Mouse (Mus musculus): ENCODE data around the gene Nfs1. TPM values are rescaled to one million over a fixed set of nuclear protein-coding genes. Genes with fewer than 3 reads are reported as not detected.

The Nfs1 gene
- total and polyA plus RNA-seq, 3 experiments = 64.5 to 83.9 TPM; not detected in 1

DNA sequence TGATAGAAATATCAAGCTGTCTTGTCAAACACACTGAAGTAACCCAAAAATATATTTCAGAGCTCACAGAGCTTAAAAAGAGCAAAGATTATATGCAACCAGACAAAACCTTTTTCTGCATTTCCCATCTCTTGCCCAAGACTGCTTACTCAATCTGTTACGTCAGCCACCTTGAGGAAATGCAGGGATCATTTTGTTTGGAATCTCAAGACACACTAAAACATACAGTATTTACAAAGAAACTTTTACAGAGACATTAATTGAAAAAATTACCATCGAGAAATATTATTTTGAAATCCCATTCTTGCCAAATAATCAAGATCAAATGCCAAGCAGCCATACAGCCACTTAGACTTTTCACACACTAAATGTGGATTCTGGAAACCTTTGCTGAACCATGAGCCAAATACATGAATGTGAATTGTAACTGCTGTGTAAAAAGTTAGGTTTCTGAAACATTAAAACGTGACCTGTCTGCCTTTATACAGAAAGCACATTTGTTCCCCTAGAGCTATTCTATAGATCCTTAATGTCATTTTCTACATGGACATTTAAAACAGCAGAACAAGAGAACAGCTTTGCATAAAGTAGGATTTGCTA lies 3.4 kb upstream of the Nfs1 start:
- H3K79me2 ChIP-seq (ENCODE audit: control insufficient read depth, insufficient read depth, low read length, poor library complexity) = peaks cover 16% of the 10 kb centered on the region
- H3K4me3 ChIP-seq (ENCODE audit: control insufficient read depth in 1 of 2, insufficient read depth in 1 of 2, low read depth in 2 of 2, low read length in 2 of 2) = no peak overlapping the region
- no peak overlapping the region for H3K27ac ChIP-seq (ENCODE audit: control insufficient read depth, low read depth, low read length)
- H3K36me3 ChIP-seq (ENCODE audit: control insufficient read depth in 1 of 2, insufficient read depth in 2 of 2, low read length in 2 of 2) = peaks cover 27 to 43% of the 10 kb centered on the region in 2 experiments
- no peak for TF ChIP-seq MAZ (IDR thresholded peaks at IDR 0.05; ENCODE audit: low read depth, low read length)
- no peak for TF ChIP-seq TCF12 (IDR thresholded peaks at IDR 0.05; ENCODE audit: low read depth, low read length)
- no peak for TF ChIP-seq EP300 (IDR thresholded peaks at IDR 0.05; ENCODE audit: low read depth in 1 of 2, low read length in 2 of 2)
- TF ChIP-seq USF2 (IDR thresholded peaks at IDR 0.05; ENCODE audit: borderline replicate concordance in 1 of 2, insufficient read depth in 1 of 2, low read depth in 1 of 2, low read length in 2 of 2) = no peak
- TF ChIP-seq TBP (IDR thresholded peaks at IDR 0.05; ENCODE audit: low read depth, low read length) = no peak
- TF ChIP-seq E2F4 (IDR thresholded peaks at IDR 0.05; ENCODE audit: borderline replicate concordance, low read depth, low read length) = no peak
- TF ChIP-seq CHD2 (IDR thresholded peaks at IDR 0.05; ENCODE audit: low read length) = no peak
- no peak for TF ChIP-seq SMC3 (IDR thresholded peaks at IDR 0.05; ENCODE audit: low read depth, low read length)
- no peak for TF ChIP-seq MAX (IDR thresholded peaks at IDR 0.05; ENCODE audit: low read length)
- no peak for TF ChIP-seq MXI1 (IDR thresholded peaks at IDR 0.05; ENCODE audit: low read depth, low read length)
- TF ChIP-seq CHD1 (IDR thresholded peaks at IDR 0.05; ENCODE audit: low read depth, low read length) = no peak
- no peak for TF ChIP-seq JUND (IDR thresholded peaks at IDR 0.05; ENCODE audit: low read depth, low read length)
- TF ChIP-seq RAD21 (IDR thresholded peaks at IDR 0.05; ENCODE audit: low read depth, low read length) = no peak
- TF ChIP-seq MAFK (IDR thresholded peaks at IDR 0.05; ENCODE audit: borderline replicate concordance, low read depth, low read length) = no peak
- no peak for TF ChIP-seq ZKSCAN1 (IDR thresholded peaks at IDR 0.05; ENCODE audit: low read depth, low read length)
- peaks cover 0 to 2% of the 10 kb centered on the region in 2 experiments; a peak in 1 of 4 replicates for H3K4me1 ChIP-seq (ENCODE audit: control insufficient read depth in 1 of 2, insufficient read depth in 2 of 2, low read length in 2 of 2)
- no peaks in the 10 kb centered on the region for H3K27me3 ChIP-seq (ENCODE audit: control insufficient read depth in 1 of 2, insufficient read depth in 2 of 2, low read length in 2 of 2)
- H3K9me3 ChIP-seq (replicated peaks; ENCODE audit: insufficient read depth, low read length) = no peaks in the 10 kb centered on the region
- no peak overlapping the region for H3K9ac ChIP-seq (ENCODE audit: control insufficient read depth, low read depth, low read length, poor library complexity, severe bottlenecking)
- no peak for DNase-seq (ENCODE audit: low read depth, low spot score)

DNA sequence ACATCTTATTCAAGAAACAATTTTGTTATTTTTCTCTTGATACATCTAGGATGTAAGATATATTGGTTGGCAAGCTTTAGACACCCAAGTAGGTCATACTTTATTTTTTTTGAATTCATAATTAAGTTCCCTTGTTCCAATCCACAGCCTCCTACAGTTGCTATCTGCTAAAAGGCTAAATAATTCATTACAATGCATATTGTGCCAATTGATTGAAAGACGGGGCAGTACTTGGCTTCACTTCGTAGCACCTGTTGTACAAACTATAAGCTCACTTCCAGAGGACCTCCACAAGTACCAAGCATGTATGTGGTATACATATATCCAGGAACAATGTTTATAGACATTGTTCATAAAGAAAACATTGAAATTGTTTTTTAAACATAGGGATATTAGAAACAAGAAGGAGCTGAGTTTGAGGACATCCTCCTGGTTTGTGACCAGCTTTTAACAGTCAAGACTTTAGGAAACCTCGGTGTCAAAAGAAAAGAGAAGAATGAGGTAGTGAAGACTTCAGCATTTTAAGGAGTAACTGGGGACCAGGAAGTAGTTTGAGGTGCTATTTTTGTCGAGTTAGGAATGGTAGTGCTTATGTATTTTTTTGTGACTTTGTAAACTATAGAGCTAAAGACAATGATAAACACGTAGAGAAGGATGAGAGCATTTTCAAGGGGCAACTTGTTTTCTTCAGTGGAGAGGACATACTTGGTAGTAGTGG lies 2.4 kb upstream of the Nfs1 start:
- Histone ChIP-seq H3K27ac (ENCODE audit: control insufficient read depth, low read depth, low read length) (no peak overlapping the region), H3K9me3 (replicated peaks; ENCODE audit: insufficient read depth, low read length) (no peaks in the 10 kb centered on the region), H3K79me2 (ENCODE audit: control insufficient read depth, insufficient read depth, low read length, poor library complexity) (peaks cover 16% of the 10 kb centered on the region), H3K36me3 (ENCODE audit: control insufficient read depth in 1 of 2, insufficient read depth in 2 of 2, low read length in 2 of 2) (peaks cover 25 to 38% of the 10 kb centered on the region in 2 experiments), H3K27me3 (ENCODE audit: control insufficient read depth in 1 of 2, insufficient read depth in 2 of 2, low read length in 2 of 2) (no peaks in the 10 kb centered on the region), H3K4me1 (ENCODE audit: control insufficient read depth in 1 of 2, insufficient read depth in 2 of 2, low read length in 2 of 2) (peaks cover 0 to 2% of the 10 kb centered on the region in 2 experiments; a peak in 1 of 4 replicates), H3K4me3 (ENCODE audit: control insufficient read depth in 1 of 2, insufficient read depth in 1 of 2, low read depth in 2 of 2, low read length in 2 of 2) (no peak overlapping the region), H3K9ac (ENCODE audit: control insufficient read depth, low read depth, low read length, poor library complexity, severe bottlenecking) (no peak overlapping the region)
- DNase-seq (ENCODE audit: low read depth, low spot score) = peak; percentile 50
- TF ChIP-seq ZMIZ1 (IDR thresholded peaks at IDR 0.05; ENCODE audit: low read depth, low read length) (peak; percentile 25; the same call in 1 of the 2 replicates), UBTF (IDR thresholded peaks at IDR 0.05; ENCODE audit: borderline replicate concordance, insufficient read depth, low read depth, low read length) (no peak), NELFE (IDR thresholded peaks at IDR 0.05; ENCODE audit: low read depth, low read length) (no peak), CHD2 (IDR thresholded peaks at IDR 0.05; ENCODE audit: low read length) (no peak), GABPA (IDR thresholded peaks at IDR 0.05; ENCODE audit: low read depth, low read length) (no peak), ZC3H11A (IDR thresholded peaks at IDR 0.05; ENCODE audit: low read depth, low read length) (no peak), USF2 (IDR thresholded peaks at IDR 0.05; ENCODE audit: borderline replicate concordance in 1 of 2, insufficient read depth in 1 of 2, low read depth in 1 of 2, low read length in 2 of 2) (no peak), BHLHE40 (IDR thresholded peaks at IDR 0.05; ENCODE audit: borderline replicate concordance, low read depth, low read length) (no peak), TBP (IDR thresholded peaks at IDR 0.05; ENCODE audit: low read depth, low read length) (no peak), GATA1 (IDR thresholded peaks at IDR 0.05; ENCODE audit: low read depth, low read length) (no peak), POLR2AphosphoS2 (IDR thresholded peaks at IDR 0.05; ENCODE audit: low read length) (peak; percentile 98), EP300 (IDR thresholded peaks at IDR 0.05; ENCODE audit: low read depth in 1 of 2, low read length in 2 of 2) (no peak)

Data from MEL (cell line).